Mouse (Mus musculus) lung, adult 2 months (tissue): ENCODE data around the gene Hcn2.

Experiments
- CTCF ChIP-seq: fragments of 200-500 bp; IDR thresholded peaks from 2 replicates; pipeline ENCODE4 v1.5.1; 2011; ENCODE audit warnings: mild to moderate bottlenecking, low read length, control low read depth; ENCODE audit not compliant: insufficient read depth
- POLR2A ChIP-seq: fragments of 200-500 bp; IDR thresholded peaks from 2 replicates; pipeline ENCODE4 v1.6.1; 2011; ENCODE audit warnings: low read depth, mild to moderate bottlenecking, control low read depth, low read length, borderline replicate concordance; ENCODE audit errors: extremely low read depth

GRCm38 (mm10) chr10:79777103-79777531, 60.7 kb downstream of the Hcn2 start, which contains the start of gene Fstl3:
- TF ChIP-seq CTCF = no peak
- TF ChIP-seq POLR2A = no peak
